Comparison of ENCODE assay signal across 12 mouse cellular contexts in the genomic region with DNA sequence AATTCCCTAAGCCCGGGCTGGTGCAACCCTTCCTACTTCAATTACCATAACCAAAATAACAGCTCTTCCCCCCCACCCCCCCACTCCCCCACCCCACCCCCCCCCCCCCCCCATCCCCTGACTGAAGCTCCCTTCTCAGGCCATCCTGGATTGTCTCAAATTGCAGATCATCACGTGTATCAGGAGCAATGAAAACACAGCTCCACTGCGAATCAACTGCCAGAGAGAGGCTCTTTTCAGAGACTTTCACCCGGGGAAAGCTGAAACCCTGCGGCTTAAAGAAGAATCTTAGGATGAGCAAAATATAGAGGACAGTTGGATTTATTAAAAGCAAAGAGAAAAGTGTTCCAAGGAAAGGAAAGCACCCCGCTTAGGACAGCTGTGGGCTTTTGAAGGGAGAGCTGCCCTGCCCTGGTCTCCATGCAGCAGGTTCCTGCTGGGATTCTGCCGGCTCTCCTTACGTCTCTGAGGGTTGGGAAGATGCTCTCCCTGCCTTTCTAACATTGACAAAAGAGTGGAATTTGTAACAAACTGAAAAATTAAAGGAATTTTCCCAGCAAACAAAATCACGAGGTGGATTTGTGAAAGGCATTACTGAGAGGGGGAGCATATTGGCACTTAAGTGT.
A peak's percentile ranks its signal among the peaks of the same experiment; 100 is the strongest.
DNase-seq lines count a peak whose midpoint lies in the region; ATAC-seq and TF ChIP-seq lines count a peak whose summit lies in the region.
"Had no signal": no experiment of that assay in that cellular context is flagged by ENCODE, and none has a peak within 500 bp of the region (broad histone marks: within the 10 kb centered on the region; RNA-seq: fewer than 3 reads in every experiment).

No protein-coding gene starts in this region.

- 3% methylated on average over 9 of the region's 9 CpGs for WGBS in heart, embryonic 10.5 days
- 5% methylated on average over 9 of the region's 9 CpGs for WGBS in forebrain, postnatal 0 days
- WGBS in midbrain, embryonic 11.5 days, result 2% methylated on average over 9 of the region's 9 CpGs

- no peaks in the 10 kb centered on the region for H3K9me3 ChIP-seq in heart, embryonic 10.5 days
- no peaks in the 10 kb centered on the region for H3K9me3 ChIP-seq in forebrain, postnatal 0 days (ENCODE audit: low read length)
- H3K9me3 ChIP-seq in midbrain, embryonic 11.5 days (ENCODE audit: control insufficient read depth, low read length), result no peaks in the 10 kb centered on the region
- H3K9me3 ChIP-seq: liver, embryonic 13.5 days had no signal

- H3K4me2 ChIP-seq in forebrain, postnatal 0 days (ENCODE audit: low read depth), result peak overlapping the region; percentile 21
- peak overlapping the region; percentile 10 for H3K4me2 ChIP-seq in midbrain, embryonic 11.5 days
- H3K4me2 ChIP-seq: liver, embryonic 13.5 days had no signal

- TF ChIP-seq CTCF in brain, embryonic 14.5 days (IDR thresholded peaks at IDR 0.05; ENCODE audit: borderline replicate concordance, extremely low read depth, insufficient read depth, insufficient read length), result no peak
- TF ChIP-seq CTCF in forebrain, postnatal 0 days (IDR thresholded peaks at IDR 0.05; ENCODE audit: low read depth), result no peak

- DNase-seq in heart, embryonic 10.5 days (ENCODE audit: low spot score), result no peak
- DNase-seq in heart, adult 9 months (ENCODE audit: low spot score in 2 of 2), result no peak
- DNase-seq in brain, embryonic 14.5 days (ENCODE audit: low read depth), result peak; percentile 38
- DNase-seq in forebrain, postnatal 0 days, result no peak
- peak; percentile 90 for DNase-seq in midbrain, embryonic 11.5 days (ENCODE audit: low spot score, missing footprints)
- DNase-seq in adrenal gland, postnatal 14 days, result no peak
- no peak for DNase-seq in urinary bladder, postnatal 4 days (ENCODE audit: low spot score in 2 of 2)
- no peak for DNase-seq in spleen, postnatal 14 days (ENCODE audit: low spot score in 2 of 2)
- DNase-seq: cerebellum, adult 2 months; kidney, postnatal 4 days; liver, embryonic 13.5 days had no signal

- H3K27me3 ChIP-seq in heart, embryonic 10.5 days (ENCODE audit: insufficient read depth, poor library complexity, severe bottlenecking), result no peaks in the 10 kb centered on the region
- H3K27me3 ChIP-seq in forebrain, postnatal 0 days (ENCODE audit: insufficient read depth, low read length), result no peaks in the 10 kb centered on the region
- no peaks in the 10 kb centered on the region for H3K27me3 ChIP-seq in midbrain, embryonic 11.5 days (ENCODE audit: control insufficient read depth, insufficient read depth, low read length)

- H3K27ac ChIP-seq in heart, embryonic 10.5 days, result no peak overlapping the region
- no peak overlapping the region for H3K27ac ChIP-seq in forebrain, postnatal 0 days (ENCODE audit: low read depth, low read length)
- H3K27ac ChIP-seq in midbrain, embryonic 11.5 days (ENCODE audit: low read depth, low read length), result no peak overlapping the region
- H3K27ac ChIP-seq: liver, embryonic 13.5 days had no signal

- no peaks in the 10 kb centered on the region for H3K4me1 ChIP-seq in heart, embryonic 10.5 days
- no peaks in the 10 kb centered on the region for H3K4me1 ChIP-seq in forebrain, postnatal 0 days (ENCODE audit: insufficient read depth)
- no peaks in the 10 kb centered on the region; the same call in 1 of the 2 replicates for H3K4me1 ChIP-seq in midbrain, embryonic 11.5 days (ENCODE audit: control insufficient read depth, insufficient read depth, low read length)
- H3K4me1 ChIP-seq: liver, embryonic 13.5 days had no signal

- no peaks in the 10 kb centered on the region for H3K36me3 ChIP-seq in heart, embryonic 10.5 days
- H3K36me3 ChIP-seq in forebrain, postnatal 0 days (ENCODE audit: insufficient read depth), result no peaks in the 10 kb centered on the region
- H3K36me3 ChIP-seq in midbrain, embryonic 11.5 days (ENCODE audit: control insufficient read depth, insufficient read depth, low read length), result no peaks in the 10 kb centered on the region
- H3K36me3 ChIP-seq: liver, embryonic 13.5 days had no signal

- peak overlapping the region; percentile 42 for H3K4me3 ChIP-seq in heart, embryonic 10.5 days
- H3K4me3 ChIP-seq in forebrain, postnatal 0 days (ENCODE audit: low read depth, low read length), result no peak overlapping the region
- H3K4me3 ChIP-seq in midbrain, embryonic 11.5 days (ENCODE audit: low read depth, low read length), result no peak overlapping the region
- H3K4me3 ChIP-seq: liver, embryonic 13.5 days; myocyte had no signal

- no peak overlapping the region for H3K9ac ChIP-seq in forebrain, postnatal 0 days
- H3K9ac ChIP-seq in midbrain, embryonic 11.5 days (ENCODE audit: low read length), result no peak overlapping the region
- H3K9ac ChIP-seq: liver, embryonic 13.5 days had no signal

- peak; percentile 54 for ATAC-seq in forebrain, postnatal 0 days
- ATAC-seq in midbrain, embryonic 11.5 days (ENCODE audit: low FRiP score), result peak; percentile 40; the same call in 1 of the 2 replicates

- no peak for TF ChIP-seq POLR2A in brain, embryonic 14.5 days (IDR thresholded peaks at IDR 0.05; ENCODE audit: borderline replicate concordance, extremely low read depth, insufficient read depth, insufficient read length, poor library complexity, severe bottlenecking)

Comparison
In these comparisons a context has a peak if more than half of its experiments do, and no peak if none do; other contexts are left out.
1. DNase-seq: peak in brain, embryonic 14.5 days (single experiment) and midbrain, embryonic 11.5 days (single experiment); none in heart, embryonic 10.5 days (single experiment), heart, adult 9 months (0 of 2), forebrain, postnatal 0 days (single experiment), adrenal gland, postnatal 14 days (single experiment), urinary bladder, postnatal 4 days (0 of 2) and spleen, postnatal 14 days (0 of 2).